Mouse (Mus musculus) telencephalon, adult 2 months (tissue): ENCODE data around the gene Khk.
A peak's percentile ranks its signal among the peaks of the same experiment; 100 is the strongest.

Source experiments
- DNase-seq: peaks from one replicate; pipeline ENCODE4 v3.0.0-alpha.2; 2011; ENCODE audit warnings: low read depth, low spot score

Gene Khk

GRCm38 (mm10) chr5:30913060-30913841 is 8.0 kb upstream of the Khk start, which contains the start of gene Emilin1:
TSS of gene Emilin1 (plus strand) at chr5:30913402.
- no peak for DNase-seq

- DNase-seq, result no peak
These were observed 7.1 kb upstream of the Khk start for GRCm38 (mm10) chr5:30914101-30914635.

GRCm38 (mm10) chr5:30914849-30915248 is 6.4 kb upstream of the Khk start:
- no peak for DNase-seq

GRCm38 (mm10) chr5:30915456-30915855 is 5.8 kb upstream of the Khk start:
- no peak for DNase-seq

GRCm38 (mm10) chr5:30915974-30916433 is 5.2 kb upstream of the Khk start:
- DNase-seq, result peak; percentile 98

GRCm38 (mm10) chr5:30916841-30917240 is 4.4 kb upstream of the Khk start:
- DNase-seq, result no peak

- no peak for DNase-seq
These were observed 3.9 kb upstream of the Khk start for GRCm38 (mm10) chr5:30917348-30917747.

GRCm38 (mm10) chr5:30917891-30918670 is 3.1 kb upstream of the Khk start:
- DNase-seq, result no peak

- no peak for DNase-seq
These were observed 2.5 kb upstream of the Khk start for GRCm38 (mm10) chr5:30918691-30919090.

- DNase-seq, result no peak
These were observed 1.2 kb upstream of the Khk start for GRCm38 (mm10) chr5:30919831-30920614.

- no peak for DNase-seq
These were observed 610 bp upstream of the Khk start for GRCm38 (mm10) chr5:30920621-30921020.

- DNase-seq, result no peak
These were observed 1.4 kb downstream of the Khk start for GRCm38 (mm10) chr5:30922581-30923041.

GRCm38 (mm10) chr5:30923119-30923518 is 1.9 kb downstream of the Khk start:
- DNase-seq, result no peak

- DNase-seq, result no peak
These were observed 3.4 kb downstream of the Khk start for GRCm38 (mm10) chr5:30924614-30925013.

- no peak for DNase-seq
These were observed 4.0 kb downstream of the Khk start for GRCm38 (mm10) chr5:30925217-30925616.

GRCm38 (mm10) chr5:30926073-30926472 is 4.8 kb downstream of the Khk start:
- no peak for DNase-seq

GRCm38 (mm10) chr5:30927945-30928529 is 6.8 kb downstream of the Khk start:
- peak; percentile 54 for DNase-seq

GRCm38 (mm10) chr5:30930121-30930520 is 8.9 kb downstream of the Khk start:
- DNase-seq, result peak; percentile 49

- DNase-seq, result no peak
These were observed 9.6 kb downstream of the Khk start for GRCm38 (mm10) chr5:30930846-30931245.

GRCm38 (mm10) chr5:30931378-30931777 is 10.1 kb downstream of the Khk start:
- DNase-seq, result no peak

GRCm38 (mm10) chr5:30933705-30934104 is 12.5 kb downstream of the Khk start:
- no peak for DNase-seq
